Mouse (Mus musculus) CH12.LX (cell line): ENCODE data around the gene Cnih4. TPM values are rescaled to one million over a fixed set of nuclear protein-coding genes. Genes with fewer than 3 reads are reported as not detected.
A peak's percentile ranks its signal among the peaks of the same experiment; 100 is the strongest.

Experiments used
- DNase-seq: peaks from one replicate; pipeline ENCODE4 v3.0.0-alpha.2; 2013; ENCODE audit errors: extremely low read depth
- H3K27ac ChIP-seq: 2 replicates; pipeline ENCODE4 v1.5.1; 2012; ENCODE audit warnings: low read depth, mild to moderate bottlenecking, control low read depth, moderate library complexity; ENCODE audit not compliant: insufficient read depth
- H3K27me3 ChIP-seq: replicated peaks from 2 replicates; pipeline ENCODE3; 2012; ENCODE audit warnings: inconsistent platforms
- H3K36me3 ChIP-seq, 2 experiments: replicated peaks in 1 of 2; 2 replicates each; pipeline versions ENCODE3 to v1.6.1; 2012; ENCODE audit warnings: inconsistent platforms in 1 of 2, low read length in 1 of 2, mild to moderate bottlenecking in 1 of 2, mixed read lengths in 1 of 2, moderate library complexity in 1 of 2; ENCODE audit not compliant: control insufficient read depth in 1 of 2, insufficient read depth in 1 of 2
- H3K4me1 ChIP-seq, 2 experiments: 2 replicates each; pipeline ENCODE4 v1.6.1; 2012; ENCODE audit warnings: inconsistent platforms in 1 of 2, moderate library complexity in 1 of 2; ENCODE audit not compliant: insufficient read depth in 2 of 2, control insufficient read depth in 1 of 2
- H3K4me2 ChIP-seq: 2 replicates; pipeline ENCODE4 v1.6.1; 2012; ENCODE audit warnings: low read depth, mild to moderate bottlenecking, control low read depth; ENCODE audit not compliant: poor library complexity, insufficient read depth, severe bottlenecking
- H3K4me3 ChIP-seq, 3 experiments: fragments of 150-350 bp in 1 of 3; sonication (generic) in 1 of 3; replicated peaks in 1 of 3; 2 replicates each; pipeline versions ENCODE3 to v1.5.1; 2011 to 2012; ENCODE audit warnings: low read depth in 2 of 3, low read length in 2 of 3, mild to moderate bottlenecking in 2 of 3, moderate library complexity in 2 of 3, control low read depth in 1 of 3, improper control_type of control experiment in 1 of 3, inconsistent platforms in 1 of 3, mixed read lengths in 1 of 3; ENCODE audit not compliant: poor library complexity in 1 of 3
- H3K79me2 ChIP-seq: replicated peaks from 2 replicates; pipeline ENCODE4 v1.6.1; 2012; ENCODE audit warnings: mild to moderate bottlenecking, moderate library complexity; ENCODE audit not compliant: control insufficient read depth, poor library complexity, insufficient read depth, severe bottlenecking; ENCODE audit errors: extremely low read depth
- H3K9ac ChIP-seq: 2 replicates; pipeline ENCODE4 v1.6.1; 2012; ENCODE audit warnings: low read depth, mild to moderate bottlenecking, control low read depth, moderate library complexity; ENCODE audit not compliant: insufficient read depth
- H3K9me3 ChIP-seq: replicated peaks from 2 replicates; pipeline ENCODE3; 2012; ENCODE audit warnings: low read length, inconsistent platforms, mixed read lengths
- BHLHE40 ChIP-seq: IDR thresholded peaks from 2 replicates; pipeline ENCODE4 v1.6.1; 2011; ENCODE audit warnings: mild to moderate bottlenecking, low read depth, low read length, improper control_type of control experiment
- CHD1 ChIP-seq: IDR thresholded peaks from 2 replicates; pipeline ENCODE4 v1.6.1; 2012; ENCODE audit warnings: low read depth, low read length, improper control_type of control experiment, inconsistent platforms
- CHD2 ChIP-seq: IDR thresholded peaks from 2 replicates; pipeline ENCODE4 v1.6.1; 2011; ENCODE audit warnings: low read length, improper control_type of control experiment
- CTCF ChIP-seq, 2 experiments: IDR thresholded peaks in 1 of 2; conservative IDR thresholded peaks in 1 of 2; 2 replicates each; pipeline ENCODE4 v1.5.1; 2011 to 2012; ENCODE audit warnings: low read depth in 2 of 2, low read length in 2 of 2, improper control_type of control experiment in 1 of 2, inconsistent platforms in 1 of 2, mild to moderate bottlenecking in 1 of 2, moderate library complexity in 1 of 2
- E2F4 ChIP-seq: IDR thresholded peaks from 2 replicates; pipeline ENCODE4 v1.6.1; 2011; ENCODE audit warnings: low read depth, low read length, improper control_type of control experiment; ENCODE audit not compliant: insufficient replicate concordance
- EP300 ChIP-seq: IDR thresholded peaks from 2 replicates; pipeline ENCODE4 v1.6.1; 2011; ENCODE audit warnings: low read length, improper control_type of control experiment
- GABPA ChIP-seq: IDR thresholded peaks from 2 replicates; pipeline ENCODE4 v1.6.1; 2012; ENCODE audit warnings: low read depth, low read length, improper control_type of control experiment, inconsistent platforms; ENCODE audit not compliant: insufficient replicate concordance
- HCFC1 ChIP-seq: IDR thresholded peaks from 2 replicates; pipeline ENCODE4 v1.6.1; 2012; ENCODE audit warnings: low read depth, mild to moderate bottlenecking, inconsistent platforms, low read length, improper control_type of control experiment
- IRF4 ChIP-seq: IDR thresholded peaks from 2 replicates; pipeline ENCODE4 v1.6.1; 2014; ENCODE audit warnings: low read depth, mild to moderate bottlenecking, inconsistent platforms, low read length, improper control_type of control experiment
- JUN ChIP-seq: IDR thresholded peaks from 2 replicates; pipeline ENCODE4 v1.6.1; 2011; ENCODE audit warnings: low read depth, mild to moderate bottlenecking, low read length, improper control_type of control experiment, moderate library complexity; ENCODE audit not compliant: insufficient read depth
- KAT2A ChIP-seq: IDR thresholded peaks from 2 replicates; pipeline ENCODE4 v1.6.1; 2012; ENCODE audit warnings: low read length, improper control_type of control experiment, inconsistent platforms; ENCODE audit not compliant: insufficient replicate concordance
- MAFK ChIP-seq: IDR thresholded peaks from 2 replicates; pipeline ENCODE4 v1.6.1; 2011; ENCODE audit warnings: low read length, improper control_type of control experiment; ENCODE audit not compliant: insufficient replicate concordance
- MAZ ChIP-seq: IDR thresholded peaks from 2 replicates; pipeline ENCODE4 v1.6.1; 2012; ENCODE audit warnings: low read depth, mild to moderate bottlenecking, inconsistent platforms, low read length, improper control_type of control experiment, moderate library complexity
- MXI1 ChIP-seq: IDR thresholded peaks from 2 replicates; pipeline ENCODE4 v1.6.1; 2011; ENCODE audit warnings: mild to moderate bottlenecking, low read depth, low read length, improper control_type of control experiment
- NELFE ChIP-seq: IDR thresholded peaks from 2 replicates; pipeline ENCODE4 v1.6.1; 2011; ENCODE audit warnings: low read depth, low read length, improper control_type of control experiment
- POLR2A ChIP-seq: IDR thresholded peaks from 2 replicates; pipeline ENCODE4 v1.6.1; 2011; ENCODE audit warnings: low read depth, mild to moderate bottlenecking, improper control_type of control experiment, low read length
- RCOR1 ChIP-seq: conservative IDR thresholded peaks from 2 replicates; pipeline ENCODE4 v1.6.1; 2012; ENCODE audit warnings: low read depth, mild to moderate bottlenecking, inconsistent platforms, low read length, improper control_type of control experiment
- SIN3A ChIP-seq: IDR thresholded peaks from 2 replicates; pipeline ENCODE4 v1.6.1; 2012; ENCODE audit warnings: low read length, improper control_type of control experiment, inconsistent platforms
- SMC3 ChIP-seq: IDR thresholded peaks from 2 replicates; pipeline ENCODE4 v1.6.1; 2011; ENCODE audit warnings: low read depth, low read length, improper control_type of control experiment
- TBP ChIP-seq: conservative IDR thresholded peaks from 2 replicates; pipeline ENCODE4 v1.6.1; 2011; ENCODE audit warnings: low read depth, low read length, improper control_type of control experiment
- TCF12 ChIP-seq: IDR thresholded peaks from 2 replicates; pipeline ENCODE4 v1.6.1; 2014; ENCODE audit warnings: low read depth, mild to moderate bottlenecking, inconsistent platforms, low read length, improper control_type of control experiment
- USF2 ChIP-seq: conservative IDR thresholded peaks from 2 replicates; pipeline ENCODE4 v1.6.1; 2011; ENCODE audit warnings: low read depth, low read length, improper control_type of control experiment
- ZC3H11A ChIP-seq: IDR thresholded peaks from 2 replicates; pipeline ENCODE4 v1.6.1; 2012; ENCODE audit warnings: low read depth, mild to moderate bottlenecking, inconsistent platforms, low read length, improper control_type of control experiment
- ZMIZ1 ChIP-seq: IDR thresholded peaks from 2 replicates; pipeline ENCODE4 v1.6.1; 2012; ENCODE audit warnings: low read depth, mild to moderate bottlenecking, inconsistent platforms, low read length, improper control_type of control experiment
- ZNF384 ChIP-seq: IDR thresholded peaks from 2 replicates; pipeline ENCODE4 v1.6.1; 2012; ENCODE audit warnings: low read depth, low read length, improper control_type of control experiment, inconsistent platforms
- dilution Hi-C: fragments of 300-500 bp; cut with MboI; formaldehyde crosslinking; loops from 2 replicates; pipeline ENCODE4 v1.14.3; 2020; ENCODE audit warnings: low sequenced_read_pairs; ENCODE audit not compliant: extremely low pct_unique_long_range_greater_than_20kb, extremely low pct_ligation_motif_present
- in situ Hi-C: fragments of 300-500 bp; cut with MboI; formaldehyde crosslinking; loops from 3 replicates; pipeline ENCODE4 v1.14.3; 2019; ENCODE audit warnings: low sequenced_read_pairs, low pct_ligation_motif_present, low pct_unique_long_range_greater_than_20kb, mixed read lengths
- polyA plus RNA-seq: library from polyadenylated mRNA; unstranded; fragments of >175 nt; gene quantifications from 2 replicates; pipeline ENCODE4 v1.2.1, GENCODE M21; 2012; ENCODE audit warnings: low read depth; ENCODE audit not compliant: insufficient read length
- total RNA-seq, 2 experiments: library from RNA; depleted of rRNA; stranded (reverse); fragments of 300-350 nt in 1 of 2; fragments of >200 nt in 1 of 2; gene quantifications; 2 replicates each; pipeline ENCODE4 v1.2.3; 2012 to 2014

Cnih4 gene
- total and polyA plus RNA-seq, 3 experiments, result 24.2 to 54.1 (median 39.1) TPM

DNA sequence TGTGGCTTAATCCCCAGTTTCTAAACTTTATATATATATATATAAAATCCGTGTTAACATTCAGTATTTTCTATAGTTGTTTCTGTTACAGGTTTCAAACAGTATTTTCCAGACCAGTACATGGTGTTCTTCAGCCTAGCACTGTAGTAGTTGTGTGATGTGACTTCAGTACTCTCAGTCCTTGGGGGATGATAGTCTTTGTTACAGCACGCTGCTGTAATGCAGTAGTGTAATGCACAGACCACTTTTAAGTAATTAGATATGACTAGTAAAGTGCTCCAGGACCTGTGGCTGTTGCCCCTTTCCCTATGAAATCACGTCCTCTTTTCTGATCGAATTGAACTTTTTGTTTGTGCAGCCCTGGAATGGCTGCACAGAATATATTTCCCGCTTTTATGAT lies 7.0 kb downstream of the Cnih4 start:
- in situ Hi-C loops, result no loop called here
- peaks cover 0 to 25% of the 10 kb centered on the region in 2 experiments for H3K36me3 ChIP-seq
- DNase-seq, result no peak

DNA sequence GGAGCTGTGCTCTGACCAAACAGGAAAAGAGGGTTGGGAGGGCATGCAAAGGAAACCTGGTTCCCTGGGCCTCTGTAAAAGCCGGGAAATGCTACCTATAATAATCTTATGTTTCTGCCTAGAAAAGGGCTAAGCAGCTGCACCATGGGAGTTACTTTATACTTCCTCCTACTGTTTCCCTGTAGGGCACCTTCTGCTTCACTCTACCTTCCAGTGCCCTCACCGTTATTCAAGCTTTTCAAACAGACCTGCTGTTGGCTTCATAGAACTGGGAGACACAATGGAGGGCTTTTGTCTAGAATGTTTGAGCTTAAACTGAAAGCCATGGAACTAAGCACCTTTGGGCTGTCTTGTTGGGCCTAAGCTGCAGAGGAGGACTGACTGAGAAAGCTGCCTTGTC lies 23.3 kb downstream of the Cnih4 start:
- DNase-seq, result no peak
- H3K4me3 ChIP-seq, result no peak overlapping the region
- H3K9ac ChIP-seq, result no peak overlapping the region
- H3K36me3 ChIP-seq, result peaks cover 25 to 56% of the 10 kb centered on the region in 2 experiments
- H3K4me1 ChIP-seq, result peaks cover 10 to 33% of the 10 kb centered on the region in 2 experiments
- no peak overlapping the region for H3K27ac ChIP-seq
- no peak overlapping the region for H3K4me2 ChIP-seq
- no peaks in the 10 kb centered on the region for H3K79me2 ChIP-seq
- in situ Hi-C loops (no loop called here), dilution Hi-C loops (no loop called here)
- TF ChIP-seq EP300, result no peak
- TF ChIP-seq CHD1, result no peak
- TF ChIP-seq MAZ, result no peak
- TF ChIP-seq RCOR1, result no peak
- no peak for TF ChIP-seq IRF4
- no peak for TF ChIP-seq MAFK
- TF ChIP-seq, all 38 proteins: peak for 0
- H3K27me3 ChIP-seq, result no peaks in the 10 kb centered on the region
- H3K9me3 ChIP-seq, result no peaks in the 10 kb centered on the region

More for the DNA sequence above, 7.0 kb downstream of the Cnih4 start:
- H3K4me3 ChIP-seq, result peak overlapping the region in 2 of 3 experiments; percentile 56 to 82
- TF ChIP-seq SMC3 (no peak), BHLHE40 (no peak), USF2 (no peak), NELFE (no peak), E2F4 (no peak), ZC3H11A (no peak), ZNF384 (no peak), JUN (no peak)
- no peak overlapping the region for H3K27ac ChIP-seq
- H3K4me2 ChIP-seq, result peak overlapping the region; percentile 48
- H3K9me3 ChIP-seq, result no peaks in the 10 kb centered on the region
- peaks cover 6 to 45% of the 10 kb centered on the region in 2 experiments for H3K4me1 ChIP-seq
- dilution Hi-C loops, result no loop called here
- H3K9ac ChIP-seq, result peak overlapping the region; percentile 35; the same call in 1 of the 2 replicates
- peaks cover 14% of the 10 kb centered on the region for H3K79me2 ChIP-seq
- H3K27me3 ChIP-seq, result no peaks in the 10 kb centered on the region

DNA sequence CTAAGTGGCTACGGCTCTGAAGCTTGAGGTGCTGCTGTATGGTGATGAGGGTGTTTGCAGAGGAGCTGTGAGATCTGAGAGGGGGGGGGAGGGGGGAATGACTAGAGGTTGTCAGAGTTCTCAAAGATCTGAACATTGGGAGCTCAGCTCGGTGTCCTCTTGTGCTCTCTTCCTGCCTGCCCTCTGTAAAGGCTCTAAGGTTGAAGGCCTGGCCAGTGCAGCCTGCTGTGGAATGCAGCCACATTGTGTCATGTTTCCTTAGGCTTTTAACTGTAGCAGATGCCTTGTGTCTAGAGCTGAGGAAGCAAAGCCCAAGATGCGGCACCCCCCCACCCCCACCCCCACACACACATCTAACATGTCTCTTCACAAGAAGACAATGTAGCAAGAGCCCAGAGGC lies 23.9 kb downstream of the Cnih4 start:
- peaks cover 19 to 53% of the 10 kb centered on the region in 2 experiments for H3K36me3 ChIP-seq

More for the DNA sequence above, 23.9 kb downstream of the Cnih4 start:
- H3K79me2 ChIP-seq, result no peaks in the 10 kb centered on the region
- H3K9me3 ChIP-seq, result no peaks in the 10 kb centered on the region
- H3K4me1 ChIP-seq, result peaks cover 10 to 33% of the 10 kb centered on the region in 2 experiments
- dilution Hi-C loops, result no loop called here
- in situ Hi-C loops, result no loop called here
- no peak overlapping the region for H3K27ac ChIP-seq
- H3K9ac ChIP-seq, result no peak overlapping the region
- no peak for DNase-seq
- no peak overlapping the region for H3K4me3 ChIP-seq
- TF ChIP-seq KAT2A (no peak), MAFK (no peak), TBP (no peak), CHD2 (no peak), POLR2A (no peak), CTCF (conservative IDR thresholded peaks at IDR 0.05 in 1 of 2, IDR thresholded peaks at IDR 0.05 in 1 of 2; ENCODE audit: low read depth in 2 of 2, low read length in 2 of 2) (no peak), ZMIZ1 (no peak), MAZ (no peak), SMC3 (no peak), TCF12 (no peak), USF2 (no peak), BHLHE40 (no peak), HCFC1 (no peak), IRF4 (no peak), E2F4 (no peak), NELFE (no peak), GABPA (no peak), EP300 (no peak), MXI1 (no peak), SIN3A (no peak)
- no peak overlapping the region for H3K4me2 ChIP-seq
- no peaks in the 10 kb centered on the region for H3K27me3 ChIP-seq
